Mouse (Mus musculus) left cerebral cortex, postnatal 36 days (tissue): ENCODE measurements around the gene Grik5. TPM values are rescaled to one million over a fixed set of nuclear protein-coding genes. Genes with fewer than 3 reads are reported as not detected.

Experiments
- DNase-seq, 2 experiments: peaks; one replicate each; pipeline ENCODE4 v3.0.0; 2021 to 2022; ENCODE audit warnings: low spot score in 2 of 2, mixed read lengths in 1 of 2
- intact Hi-C: fragments of 180-260 bp; cut with DNase I; formaldehyde crosslinking; loops from one replicate; pipeline ENCODE4 v1.15.1; 2025
- total RNA-seq, 2 experiments: library from RNA; stranded (reverse); gene quantifications; 2 replicates each; pipeline ENCODE4 v1.2.3; 2021

The Grik5 gene
- total RNA-seq = 100 to 1,000 TPM; 225 to 248 TPM

DNA sequence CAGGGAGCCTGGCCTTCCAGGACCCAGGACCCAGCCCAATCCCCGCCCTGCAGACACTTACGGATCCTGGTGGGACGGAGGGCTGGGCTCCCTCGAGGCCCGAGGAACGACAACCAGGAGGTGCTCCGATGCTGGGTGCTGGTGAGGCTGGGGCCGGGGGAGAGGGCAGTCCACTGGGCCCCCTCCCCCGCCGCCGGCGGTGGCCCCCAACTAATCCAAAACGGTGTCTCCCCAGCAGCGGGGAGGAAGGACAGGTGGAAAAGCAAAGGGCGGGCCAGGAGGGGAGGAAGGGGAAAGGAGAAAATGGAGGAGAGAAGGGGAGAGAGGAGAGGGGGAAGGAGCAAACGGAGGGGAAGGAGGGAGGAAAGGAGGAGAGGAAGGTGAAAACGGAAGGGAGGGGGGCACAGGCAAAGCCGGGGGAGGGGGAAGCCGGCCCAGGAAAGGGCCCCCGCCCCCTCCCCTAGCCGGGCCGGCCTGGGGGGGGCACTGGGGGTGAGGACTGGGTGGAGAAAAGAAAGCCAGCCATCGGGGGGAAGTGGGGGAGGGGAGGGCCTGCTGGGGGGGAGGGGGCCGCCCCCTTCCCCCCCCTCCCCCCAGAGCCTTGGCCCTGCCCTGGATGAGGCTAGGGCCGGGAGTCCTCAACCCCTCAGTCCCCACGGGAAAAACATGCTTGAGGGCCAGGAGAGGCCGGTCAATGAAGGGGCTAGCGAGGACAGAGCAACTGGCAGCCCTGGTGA is at the start of gene Grik5, which contains the start of gene Zfp574:
Gene Grik5, minus strand, starts transcription at position 368 of the 737 bp plus-strand sequence.
Gene Zfp574, plus strand, starts transcription at position 589 of the 737 bp plus-strand sequence.
- no peak for DNase-seq
- intact Hi-C loops = loop anchor here (2.0 to 10.0 kb wide), 3 partner anchors 63 to 243 kb away; partner anchors contain the start of genes Megf8 and Rps19

DNA sequence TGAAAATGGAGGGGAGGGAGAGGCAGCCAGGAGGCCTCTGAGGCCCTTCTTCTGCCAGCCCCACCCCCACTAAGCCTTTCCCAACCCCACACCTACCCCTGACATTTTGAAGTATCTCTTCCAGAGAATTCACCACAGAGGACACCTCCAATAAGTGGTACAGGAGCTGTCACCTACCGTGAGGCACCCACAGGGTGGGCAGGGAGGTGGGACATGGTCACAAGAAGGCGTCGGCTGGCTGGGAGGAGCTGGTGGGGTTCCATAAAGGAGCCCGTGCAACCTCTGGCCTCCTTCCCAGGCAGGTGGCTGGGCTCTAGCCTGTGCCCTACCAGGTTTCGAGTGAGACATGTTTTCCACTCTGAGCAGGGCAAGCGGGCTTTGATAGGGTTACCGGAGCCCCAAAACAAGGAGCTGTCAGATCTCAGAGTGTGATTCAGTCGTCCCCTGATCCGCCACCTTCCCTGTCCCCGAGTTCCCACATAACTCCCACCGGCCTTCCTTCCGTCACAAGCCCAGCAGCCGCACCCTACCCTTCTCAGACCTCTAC is 49.2 kb upstream of the Grik5 start:
- intact Hi-C loops = no loop called here
- DNase-seq = no peak

GRCm38 (mm10) chr7:25120061-25120834 is 48.1 kb upstream of the Grik5 start:
- no peak for DNase-seq
- intact Hi-C loops = no loop called here

GRCm38 (mm10) chr7:25112956-25113603 is 40.9 kb upstream of the Grik5 start:
- no peak for DNase-seq
- intact Hi-C loops = no loop called here

GRCm38 (mm10) chr7:25112178-25112955 is 40.2 kb upstream of the Grik5 start:
- DNase-seq = peak in 1 of 2 experiments; percentile 49
- intact Hi-C loops = no loop called here

- no peak for DNase-seq
- intact Hi-C loops = no loop called here
Observed at GRCm38 (mm10) chr7:25110336-25110735, 38.2 kb upstream of the Grik5 start.

DNA sequence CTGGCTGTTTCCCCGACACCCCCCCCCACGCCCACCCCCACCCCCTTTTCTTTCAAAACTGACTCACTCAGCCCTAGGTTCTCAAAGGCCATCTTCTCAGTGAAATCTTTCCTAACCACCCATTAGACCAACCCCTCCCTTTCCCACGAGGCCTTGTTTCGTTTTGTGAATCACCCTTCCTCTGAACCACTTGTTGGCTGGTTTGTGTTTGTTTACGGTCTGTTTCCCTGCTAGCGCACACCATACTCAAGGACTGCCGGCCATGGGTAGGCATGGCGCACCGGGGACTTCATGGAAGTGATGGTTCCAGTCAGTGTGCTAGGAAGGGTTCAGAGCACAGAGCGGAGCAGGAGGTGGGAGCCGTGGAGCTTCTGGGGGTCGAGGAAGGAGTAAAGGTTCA is 37.2 kb upstream of the Grik5 start:
- intact Hi-C loops = loop anchor here (10.0 kb wide), 1 partner anchor 75 kb away; no protein-coding TSS in a partner anchor
- no peak for DNase-seq

- intact Hi-C loops = loop anchor here (10.0 kb wide), 1 partner anchor 78 kb away; no protein-coding TSS in a partner anchor
- DNase-seq = no peak
Observed at GRCm38 (mm10) chr7:25106790-25107502, 34.8 kb upstream of the Grik5 start.

GRCm38 (mm10) chr7:25105411-25106160 is 33.4 kb upstream of the Grik5 start:
- peak; percentile 75 to 77 for DNase-seq
- intact Hi-C loops = loop anchor here (10.0 kb wide), 1 partner anchor 79 kb away; no protein-coding TSS in a partner anchor

DNA sequence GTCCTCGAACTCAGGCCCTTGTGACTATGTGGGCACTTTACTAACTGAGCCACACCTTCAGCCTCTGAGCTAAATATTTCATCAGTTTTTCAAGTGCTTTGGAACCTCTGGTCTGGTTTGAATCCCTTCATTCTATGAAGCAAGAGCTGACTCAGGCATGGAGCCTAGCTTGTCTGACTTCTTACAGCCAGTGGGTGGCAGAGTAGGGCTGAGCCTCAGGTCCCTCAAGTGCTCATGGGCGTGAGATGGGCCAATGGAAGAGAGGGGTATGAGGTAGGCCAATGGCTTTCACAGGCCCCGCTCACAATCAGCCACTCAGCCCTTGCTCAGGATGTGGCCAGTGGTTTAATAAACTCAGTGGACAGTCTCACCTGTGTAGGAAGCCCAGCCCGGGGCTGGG is 27.4 kb upstream of the Grik5 start:
- DNase-seq = no peak
- intact Hi-C loops = no loop called here

DNA sequence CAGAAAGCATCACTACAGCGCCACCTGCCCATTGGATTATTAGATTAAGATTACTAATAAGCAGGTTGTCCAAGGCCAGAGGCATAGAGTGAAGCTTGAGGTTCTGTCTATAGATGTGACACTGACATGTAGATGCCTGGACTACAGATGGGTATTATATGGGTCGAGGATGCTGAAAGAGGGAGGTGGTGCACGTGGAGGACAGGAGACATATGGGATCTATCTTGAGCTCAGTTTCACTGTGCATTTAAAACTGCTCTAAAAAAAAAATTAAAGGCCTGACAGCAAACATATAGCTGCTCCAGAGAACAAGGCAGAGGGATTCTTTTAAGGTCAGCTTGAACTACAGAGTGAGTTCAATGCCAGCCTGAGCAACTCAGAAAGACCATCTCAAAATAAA is 26.0 kb upstream of the Grik5 start:
- peak in 1 of 2 experiments; percentile 47 for DNase-seq

GRCm38 (mm10) chr7:25089875-25090274 is 17.7 kb upstream of the Grik5 start:
- intact Hi-C loops = no loop called here
- no peak for DNase-seq

More for the DNA sequence above, 26.0 kb upstream of the Grik5 start:
- intact Hi-C loops = no loop called here

- intact Hi-C loops = no loop called here
- DNase-seq = no peak
Observed at GRCm38 (mm10) chr7:25088968-25089367, 16.8 kb upstream of the Grik5 start.

DNA sequence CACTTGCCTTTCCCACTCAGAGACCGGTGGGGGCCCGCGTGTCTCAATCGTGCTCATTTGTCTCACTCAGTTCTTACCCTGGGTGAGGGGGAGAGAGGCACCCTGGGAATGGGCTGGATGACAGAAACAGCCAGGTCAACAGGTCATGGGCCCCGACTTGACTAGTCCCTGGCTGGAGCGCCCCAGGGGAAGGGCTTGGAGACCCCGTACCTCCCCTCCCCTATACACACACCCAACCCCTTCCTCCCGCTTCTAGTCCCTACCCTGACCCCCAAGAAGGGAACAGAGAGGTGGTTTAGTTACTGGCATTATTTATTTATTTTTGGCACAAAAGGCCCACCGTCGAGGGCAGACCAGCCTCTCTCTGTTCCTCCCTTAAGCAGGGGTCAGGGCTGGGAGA is 16.4 kb upstream of the Grik5 start:
- intact Hi-C loops = no loop called here
- no peak for DNase-seq

GRCm38 (mm10) chr7:25087972-25088371 is 15.8 kb upstream of the Grik5 start:
- no peak for DNase-seq
- intact Hi-C loops = no loop called here

- intact Hi-C loops = no loop called here
- DNase-seq = no peak
Observed at GRCm38 (mm10) chr7:25087256-25087912, 15.2 kb upstream of the Grik5 start.

DNA sequence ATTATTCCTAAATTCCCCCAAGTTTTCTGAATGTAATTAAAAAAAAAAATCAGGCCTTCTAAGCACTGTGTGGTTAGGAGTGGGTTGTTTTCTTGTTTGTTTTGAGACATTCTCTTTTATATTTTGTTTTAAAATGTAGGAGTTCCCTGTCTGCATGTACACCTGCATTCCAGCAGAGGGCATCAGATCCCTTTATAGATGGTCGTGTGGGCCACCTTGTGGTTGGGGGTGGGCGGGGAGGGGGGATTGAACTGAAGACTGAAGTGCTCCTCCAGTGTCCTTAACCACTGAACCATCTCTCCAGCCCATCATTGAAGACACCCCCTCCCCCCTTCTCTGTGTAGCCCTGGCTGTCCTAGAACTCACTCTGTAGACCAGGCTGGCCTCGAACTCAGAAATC is 14.5 kb upstream of the Grik5 start:
- DNase-seq = no peak
- intact Hi-C loops = no loop called here
